Mouse (Mus musculus): ENCODE results near the gene Kif21b. TPM values are rescaled to one million over a fixed set of nuclear protein-coding genes. Genes with fewer than 3 reads are reported as not detected.
A peak's percentile ranks its signal among the peaks of the same experiment; 100 is the strongest.

Kif21b gene
- total RNA-seq, 1 experiment = 3.0 TPM

- Histone ChIP-seq H3K27ac (ENCODE audit: insufficient read depth, low read depth, low read length, poor library complexity, severe bottlenecking) (no peak overlapping the region), H3K4me3 (ENCODE audit: insufficient read depth in 1 of 2, low read depth in 1 of 2, low read length in 2 of 2, poor library complexity in 1 of 2, severe bottlenecking in 1 of 2) (no peak overlapping the region), H3K4me1 (ENCODE audit: control insufficient read depth in 2 of 2, insufficient read depth in 2 of 2, low read length in 2 of 2, poor library complexity in 1 of 2) (peaks cover 5 to 7% of the 10 kb centered on the region in 2 experiments; a peak in 1 of 4 replicates), H3K9me3 (ENCODE audit: control insufficient read depth, insufficient read depth, low read depth, low read length) (no peaks in the 10 kb centered on the region), H3K36me3 (ENCODE audit: control insufficient read depth, insufficient read depth, low read length, poor library complexity, severe bottlenecking) (no peaks in the 10 kb centered on the region), H3K9ac (ENCODE audit: insufficient read depth, low read depth, low read length, poor library complexity, severe bottlenecking) (no peak overlapping the region)
- DNase-seq (ENCODE audit: low read depth, low spot score) = no peak
- no peak for TF ChIP-seq ZNF384 (IDR thresholded peaks at IDR 0.05; ENCODE audit: low read depth, low read length)
- TF ChIP-seq HCFC1 (IDR thresholded peaks at IDR 0.05; ENCODE audit: borderline replicate concordance, insufficient read depth, low read length) = no peak
- TF ChIP-seq ZC3H11A (IDR thresholded peaks at IDR 0.05; ENCODE audit: borderline replicate concordance, low read depth, low read length) = no peak
- TF ChIP-seq MAFK (IDR thresholded peaks at IDR 0.05; ENCODE audit: insufficient read depth, low read depth, low read length) = no peak
- TF ChIP-seq CHD2 (IDR thresholded peaks at IDR 0.05; ENCODE audit: low read depth, low read length) = no peak
- in situ Hi-C loops (cut with MboI; ENCODE audit: low sequenced_read_pairs in 2 of 2, unreplicated experiment in 2 of 2) = no loop called here
These were observed 2.8 kb upstream of the Kif21b start for GRCm38 (mm10) chr1:136128416-136128815.

GRCm38 (mm10) chr1:136128944-136129589, 2.1 kb upstream of the Kif21b start:
- H3K4me1 ChIP-seq (ENCODE audit: control insufficient read depth in 2 of 2, insufficient read depth in 2 of 2, low read length in 2 of 2, poor library complexity in 1 of 2) = peaks cover 5 to 7% of the 10 kb centered on the region in 2 experiments; a peak in 1 of 4 replicates
- in situ Hi-C loops (cut with MboI; ENCODE audit: low sequenced_read_pairs in 2 of 2, unreplicated experiment in 2 of 2) = no loop called here

GRCm38 (mm10) chr1:136130107-136130506, 1.1 kb upstream of the Kif21b start:
- no peak overlapping the region for H3K27ac ChIP-seq (ENCODE audit: insufficient read depth, low read depth, low read length, poor library complexity, severe bottlenecking)
- no peaks in the 10 kb centered on the region for H3K36me3 ChIP-seq (ENCODE audit: control insufficient read depth, insufficient read depth, low read length, poor library complexity, severe bottlenecking)
- no peak overlapping the region for H3K9ac ChIP-seq (ENCODE audit: insufficient read depth, low read depth, low read length, poor library complexity, severe bottlenecking)
- no peak for DNase-seq (ENCODE audit: low read depth, low spot score)
- TF ChIP-seq MAFK (IDR thresholded peaks at IDR 0.05; ENCODE audit: insufficient read depth, low read depth, low read length) (no peak), ZNF384 (IDR thresholded peaks at IDR 0.05; ENCODE audit: low read depth, low read length) (no peak), HCFC1 (IDR thresholded peaks at IDR 0.05; ENCODE audit: borderline replicate concordance, insufficient read depth, low read length) (no peak), CHD2 (IDR thresholded peaks at IDR 0.05; ENCODE audit: low read depth, low read length) (no peak), ZC3H11A (IDR thresholded peaks at IDR 0.05; ENCODE audit: borderline replicate concordance, low read depth, low read length) (no peak)
- peaks cover 5 to 7% of the 10 kb centered on the region in 2 experiments; a peak in 1 of 4 replicates for H3K4me1 ChIP-seq (ENCODE audit: control insufficient read depth in 2 of 2, insufficient read depth in 2 of 2, low read length in 2 of 2, poor library complexity in 1 of 2)
- H3K9me3 ChIP-seq (ENCODE audit: control insufficient read depth, insufficient read depth, low read depth, low read length) = no peaks in the 10 kb centered on the region
- H3K4me3 ChIP-seq (ENCODE audit: insufficient read depth in 1 of 2, low read depth in 1 of 2, low read length in 2 of 2, poor library complexity in 1 of 2, severe bottlenecking in 1 of 2) = no peak overlapping the region
- in situ Hi-C loops (cut with MboI; ENCODE audit: low sequenced_read_pairs in 2 of 2, unreplicated experiment in 2 of 2) = no loop called here

More at GRCm38 (mm10) chr1:136128944-136129589, 2.1 kb upstream of the Kif21b start:
- H3K9me3 ChIP-seq (ENCODE audit: control insufficient read depth, insufficient read depth, low read depth, low read length) = no peaks in the 10 kb centered on the region
- H3K36me3 ChIP-seq (ENCODE audit: control insufficient read depth, insufficient read depth, low read length, poor library complexity, severe bottlenecking) = no peaks in the 10 kb centered on the region
- TF ChIP-seq MAFK (IDR thresholded peaks at IDR 0.05; ENCODE audit: insufficient read depth, low read depth, low read length) = no peak
- no peak for TF ChIP-seq CHD2 (IDR thresholded peaks at IDR 0.05; ENCODE audit: low read depth, low read length)
- no peak for TF ChIP-seq ZNF384 (IDR thresholded peaks at IDR 0.05; ENCODE audit: low read depth, low read length)
- no peak for TF ChIP-seq HCFC1 (IDR thresholded peaks at IDR 0.05; ENCODE audit: borderline replicate concordance, insufficient read depth, low read length)
- no peak for TF ChIP-seq ZC3H11A (IDR thresholded peaks at IDR 0.05; ENCODE audit: borderline replicate concordance, low read depth, low read length)
- H3K27ac ChIP-seq (ENCODE audit: insufficient read depth, low read depth, low read length, poor library complexity, severe bottlenecking) = no peak overlapping the region
- H3K9ac ChIP-seq (ENCODE audit: insufficient read depth, low read depth, low read length, poor library complexity, severe bottlenecking) = no peak overlapping the region
- DNase-seq (ENCODE audit: low read depth, low spot score) = no peak
- no peak overlapping the region for H3K4me3 ChIP-seq (ENCODE audit: insufficient read depth in 1 of 2, low read depth in 1 of 2, low read length in 2 of 2, poor library complexity in 1 of 2, severe bottlenecking in 1 of 2)

- H3K9me3 ChIP-seq (ENCODE audit: control insufficient read depth, insufficient read depth, low read depth, low read length) = no peaks in the 10 kb centered on the region
- in situ Hi-C loops (cut with MboI; ENCODE audit: low sequenced_read_pairs in 2 of 2, unreplicated experiment in 2 of 2) = no loop called here
- peak overlapping the region; percentile 70 to 94 for H3K4me3 ChIP-seq (ENCODE audit: insufficient read depth in 1 of 2, low read depth in 1 of 2, low read length in 2 of 2, poor library complexity in 1 of 2, severe bottlenecking in 1 of 2)
- peak overlapping the region; percentile 65 for H3K9ac ChIP-seq (ENCODE audit: insufficient read depth, low read depth, low read length, poor library complexity, severe bottlenecking)
- DNase-seq (ENCODE audit: low read depth, low spot score) = no peak
- H3K36me3 ChIP-seq (ENCODE audit: control insufficient read depth, insufficient read depth, low read length, poor library complexity, severe bottlenecking) = no peaks in the 10 kb centered on the region
- TF ChIP-seq ZNF384 (IDR thresholded peaks at IDR 0.05; ENCODE audit: low read depth, low read length) = no peak
- no peak for TF ChIP-seq ZC3H11A (IDR thresholded peaks at IDR 0.05; ENCODE audit: borderline replicate concordance, low read depth, low read length)
- no peak for TF ChIP-seq HCFC1 (IDR thresholded peaks at IDR 0.05; ENCODE audit: borderline replicate concordance, insufficient read depth, low read length)
- TF ChIP-seq MAFK (IDR thresholded peaks at IDR 0.05; ENCODE audit: insufficient read depth, low read depth, low read length) = no peak
- TF ChIP-seq CHD2 (IDR thresholded peaks at IDR 0.05; ENCODE audit: low read depth, low read length) = no peak
- H3K27ac ChIP-seq (ENCODE audit: insufficient read depth, low read depth, low read length, poor library complexity, severe bottlenecking) = no peak overlapping the region
- H3K4me1 ChIP-seq (ENCODE audit: control insufficient read depth in 2 of 2, insufficient read depth in 2 of 2, low read length in 2 of 2, poor library complexity in 1 of 2) = peaks cover 9 to 10% of the 10 kb centered on the region in 2 experiments; a peak in 1 of 4 replicates
These were observed 558 bp downstream of the Kif21b start for GRCm38 (mm10) chr1:136131603-136132291.
